Mouse (Mus musculus): Measurements from ENCODE around the gene Abcc5. TPM values are rescaled to one million over a fixed set of nuclear protein-coding genes. Genes with fewer than 3 reads are reported as not detected.

Gene Abcc5
- 12.5 and 18.1 TPM in 2 replicates for polyA plus RNA-seq (2012; rRNA removed; ENCODE audit: low replicate concordance)

DNA sequence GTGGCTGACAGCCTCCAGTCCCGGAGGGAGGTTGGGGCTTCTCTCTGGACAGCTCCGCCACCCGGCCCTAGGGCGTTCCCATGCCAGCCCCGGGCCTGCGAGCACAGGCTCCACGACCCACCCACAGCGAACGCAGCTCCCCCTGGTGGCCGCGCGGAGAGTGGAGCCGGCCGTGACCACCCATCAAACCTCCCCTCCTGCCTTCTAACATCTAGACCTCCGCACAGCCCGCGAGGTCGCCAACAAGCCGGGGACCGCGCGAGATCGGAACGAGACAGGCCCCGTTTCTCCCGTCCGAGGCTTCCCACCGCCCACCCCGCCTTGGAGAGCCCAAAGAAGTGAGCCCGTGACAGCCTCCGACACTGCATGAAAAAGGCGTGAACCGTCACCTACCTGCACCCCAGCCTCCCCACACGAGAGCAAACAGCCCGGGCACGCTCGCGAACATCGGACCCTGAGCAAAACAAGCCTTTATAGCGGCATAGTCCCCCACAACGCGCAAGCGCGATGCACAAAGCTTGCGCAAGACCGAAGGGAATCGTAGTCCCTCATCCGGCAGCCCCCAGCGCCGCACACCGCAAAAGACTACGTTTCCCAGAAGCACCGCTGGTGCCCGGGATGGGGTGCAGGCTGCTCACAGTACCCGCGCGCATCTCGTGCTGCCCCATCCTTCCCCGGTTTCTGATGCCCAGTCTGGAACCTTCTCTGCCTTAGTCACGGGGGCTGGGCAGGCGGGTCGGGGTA is at the start of gene Abcc5:
Gene Abcc5, minus strand, starts transcription at position 540 of the 744 bp plus-strand sequence.

GRCm38 (mm10) chr16:20325286-20325685 is 100.9 kb downstream of the Abcc5 start, which contains the start of gene Cyp2ab1:
TSS of gene Cyp2ab1 (minus strand) at chr16:20325404.

GRCm38 (mm10) chr16:20301770-20302649 is 124.2 kb downstream of the Abcc5 start, which contains the start of gene Parl:
TSS of gene Parl (minus strand) at chr16:20302387.

Other genes with a start within 250 kb of the Abcc5 start
- 0.21 TPM in 1 of 2 replicates, not detected in the other for gene Map6d1, start 185.0 kb downstream of the Abcc5 start, polyA plus RNA-seq (2012; rRNA removed; ENCODE audit: low replicate concordance)
- 15.5 and 21.6 TPM in 2 replicates for gene Parl, start 124.0 kb downstream of the Abcc5 start, polyA plus RNA-seq (2012; rRNA removed; ENCODE audit: low replicate concordance)
- gene Cyp2ab1, start 101.0 kb downstream of the Abcc5 start, polyA plus RNA-seq (2012; rRNA removed; ENCODE audit: low replicate concordance) = 0.09 TPM in 1 of 2 replicates, not detected in the other
- 11.1 and 14.5 TPM in 2 replicates for gene Eif2b5, start 72.4 kb upstream of the Abcc5 start, polyA plus RNA-seq (2012; rRNA removed; ENCODE audit: low replicate concordance)
- 32.7 and 44.7 TPM in 2 replicates for gene Dvl3, start 90.6 kb upstream of the Abcc5 start, polyA plus RNA-seq (2012; rRNA removed; ENCODE audit: low replicate concordance)
- 358 and 481 TPM in 2 replicates for gene Ap2m1, start 109.1 kb upstream of the Abcc5 start, polyA plus RNA-seq (2012; rRNA removed; ENCODE audit: low replicate concordance)
- gene Abcf3, start 122.2 kb upstream of the Abcc5 start, polyA plus RNA-seq (2012; rRNA removed; ENCODE audit: low replicate concordance) = 16.3 and 29.3 TPM in 2 replicates
- gene Vwa5b2, start 163.1 kb upstream of the Abcc5 start, polyA plus RNA-seq (2012; rRNA removed; ENCODE audit: low replicate concordance) = 5.8 and 15.6 TPM in 2 replicates
- 6.3 and 11.3 TPM in 2 replicates for gene Eef1akmt4, start 185.2 kb upstream of the Abcc5 start, polyA plus RNA-seq (2012; rRNA removed; ENCODE audit: low replicate concordance)
- gene Gm49333, start 185.2 kb upstream of the Abcc5 start, polyA plus RNA-seq (2012; rRNA removed; ENCODE audit: low replicate concordance) = 0.15 and 0.30 TPM in 2 replicates
- gene Alg3, start 185.3 kb upstream of the Abcc5 start, polyA plus RNA-seq (2012; rRNA removed; ENCODE audit: low replicate concordance) = 21.4 and 23.3 TPM in 2 replicates
- gene Camk2n2, start 194.9 kb upstream of the Abcc5 start, polyA plus RNA-seq (2012; rRNA removed; ENCODE audit: low replicate concordance) = 5.2 and 5.7 TPM in 2 replicates
- 0.19 TPM in 1 of 2 replicates, not detected in the other for gene Ece2, start 203.4 kb upstream of the Abcc5 start, polyA plus RNA-seq (2012; rRNA removed; ENCODE audit: low replicate concordance)
- gene Psmd2, start 225.3 kb upstream of the Abcc5 start, polyA plus RNA-seq (2012; rRNA removed; ENCODE audit: low replicate concordance) = 22.5 and 32.8 TPM in 2 replicates
- 261 and 397 TPM in 2 replicates for gene Eif4g1, start 241.9 kb upstream of the Abcc5 start, polyA plus RNA-seq (2012; rRNA removed; ENCODE audit: low replicate concordance)